Mouse (Mus musculus): ENCODE measurements around the gene Zfp426. TPM values are rescaled to one million over a fixed set of nuclear protein-coding genes. Genes with fewer than 3 reads are reported as not detected.
A peak's percentile ranks its signal among the peaks of the same experiment; 100 is the strongest.

Zfp426 gene
- 10 to 100 TPM; 26.8 to 27.6 TPM for total RNA-seq (2021)

DNA sequence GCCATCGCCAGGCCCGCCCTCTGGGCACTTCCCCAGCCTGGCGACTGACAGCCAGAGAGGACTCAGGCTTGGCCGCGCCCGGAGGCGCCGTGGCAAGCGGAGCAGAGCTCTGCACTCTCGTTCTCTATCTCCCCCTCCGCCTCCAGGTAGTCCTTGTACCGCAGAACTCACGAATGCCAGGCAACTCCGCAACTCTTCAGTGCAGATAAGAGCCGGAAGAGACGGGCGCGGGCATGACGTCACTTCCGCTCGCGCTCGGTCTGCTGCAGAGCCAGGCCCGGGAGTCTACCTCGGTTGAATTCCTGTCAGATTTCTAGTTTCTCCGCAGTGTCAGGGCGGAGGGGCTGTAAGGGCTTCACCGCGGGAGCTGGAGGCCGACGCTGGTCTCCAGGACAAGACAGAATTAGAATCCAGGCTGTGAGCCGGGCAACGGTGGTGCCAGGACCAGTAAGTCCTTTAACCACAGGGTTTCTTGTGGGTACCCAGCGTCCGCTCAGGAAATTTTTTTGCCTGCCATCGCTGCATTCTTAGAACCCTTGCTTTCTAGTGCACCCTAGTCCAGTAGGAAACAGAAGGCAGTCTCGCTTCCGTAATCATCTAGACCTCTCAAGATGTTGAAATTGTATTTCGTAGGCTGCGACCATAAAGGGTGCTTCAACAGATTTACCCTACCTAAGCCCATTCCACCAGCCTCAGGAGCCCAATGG lies at the start of gene Zfp426:
TSS of gene Zfp426 (minus strand) at position 220 of the 707 bp plus-strand sequence.
- DNase-seq (ENCODE audit: low spot score in 2 of 2) = peak; percentile 89 to 94
- intact Hi-C loops (cut with DNase I) = loop anchor here (1.0 to 10.0 kb wide), 3 partner anchors 28 to 152 kb away; partner anchors contain the start of genes Fbxl12, Ubl5, Zfp266 and Zfp846

DNA sequence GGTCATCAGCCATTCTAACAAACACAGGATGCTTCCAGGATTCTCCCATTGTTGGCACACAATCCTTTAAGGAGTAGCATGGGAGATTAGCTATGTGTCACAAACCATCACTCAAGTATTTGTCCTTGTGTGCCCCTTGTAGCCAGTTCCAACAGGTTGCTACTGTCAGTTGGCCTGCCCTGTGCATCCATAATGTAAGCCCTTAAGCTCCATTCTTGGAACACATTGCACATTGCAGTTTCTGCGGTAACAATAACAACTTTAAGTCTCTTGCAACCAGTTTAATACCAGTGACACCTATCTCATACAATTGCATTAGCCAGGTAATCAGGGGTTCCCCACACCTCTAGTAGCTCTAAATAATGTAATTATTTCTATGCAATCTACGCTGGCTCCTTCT lies 44.1 kb upstream of the Zfp426 start:
- intact Hi-C loops (cut with DNase I) = no loop called here
- DNase-seq (ENCODE audit: low spot score in 2 of 2) = no peak

DNA sequence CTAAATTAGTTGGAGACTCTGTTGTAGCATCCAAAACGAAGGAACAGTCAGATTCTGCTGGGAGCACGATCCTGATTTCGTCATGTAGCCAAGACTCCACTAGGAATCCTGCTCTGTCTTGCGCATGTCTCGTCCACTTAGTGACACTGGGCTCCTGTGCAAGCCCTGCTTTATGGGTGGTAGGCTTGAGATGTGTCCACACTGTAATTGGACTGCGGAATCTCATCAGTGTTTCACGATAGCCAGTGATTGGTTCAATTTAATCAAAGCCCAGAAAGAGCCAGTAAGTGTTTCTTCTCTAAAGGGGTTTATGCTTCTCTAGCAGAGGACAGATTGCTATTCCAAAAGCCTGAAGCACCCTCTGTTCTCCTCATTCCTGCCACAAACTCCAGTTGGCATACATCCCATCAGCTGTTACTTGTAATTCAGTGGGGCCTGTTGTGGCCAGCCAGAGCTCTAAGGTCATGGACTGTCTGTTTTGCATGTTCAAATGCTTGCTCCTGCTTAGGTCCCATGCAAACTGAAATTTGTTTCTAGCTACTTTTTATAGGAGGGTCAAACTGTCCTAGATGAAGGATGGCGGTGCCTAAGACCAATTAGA lies 41.9 kb upstream of the Zfp426 start:
- intact Hi-C loops (cut with DNase I) = no loop called here

DNA sequence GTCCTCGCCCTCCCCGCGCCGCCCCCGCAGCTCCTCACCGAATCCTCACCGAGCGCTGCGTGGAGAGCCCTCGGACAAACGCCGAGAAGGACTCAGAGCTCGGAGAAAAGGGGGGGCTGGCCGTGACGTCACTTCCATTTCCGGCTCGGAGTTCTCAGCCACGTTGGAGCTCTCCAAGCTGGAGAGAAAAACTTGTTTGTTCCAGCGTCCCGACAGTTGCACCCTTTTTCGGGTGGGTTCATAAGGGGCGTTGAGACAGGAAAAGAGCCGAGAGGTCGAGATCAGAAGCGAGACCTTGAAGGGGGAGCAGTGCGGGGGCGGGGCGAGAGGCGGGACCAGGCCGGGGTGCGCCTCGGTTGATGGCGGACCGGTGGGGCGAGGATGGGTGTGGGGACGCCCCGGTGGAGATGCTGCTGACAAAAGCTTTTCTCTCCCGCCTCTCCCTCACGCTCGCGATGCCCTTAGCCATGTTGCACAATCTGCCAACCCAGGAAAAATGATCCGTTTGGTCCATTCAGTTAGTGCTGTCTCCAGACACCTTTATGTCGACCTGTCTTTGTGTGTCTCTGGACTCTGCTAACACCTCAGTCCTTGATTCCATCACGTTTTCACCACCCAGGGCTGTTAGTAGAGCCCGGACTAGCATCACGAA lies 28.9 kb upstream of the Zfp426 start, which contains the start of gene Zfp266:
TSS of gene Zfp266 (minus strand) at position 112 of the 652 bp plus-strand sequence.
- peak; percentile 94 to 95 for DNase-seq (ENCODE audit: low spot score in 2 of 2)
- intact Hi-C loops (cut with DNase I) = loop anchor here (2.0 kb wide), 3 partner anchors 23 to 59 kb away; partner anchors contain the start of genes Zfp426 and Zfp846

More for the DNA sequence above, 41.9 kb upstream of the Zfp426 start:
- DNase-seq (ENCODE audit: low spot score in 2 of 2) = peak in 1 of 2 experiments; percentile 46

DNA sequence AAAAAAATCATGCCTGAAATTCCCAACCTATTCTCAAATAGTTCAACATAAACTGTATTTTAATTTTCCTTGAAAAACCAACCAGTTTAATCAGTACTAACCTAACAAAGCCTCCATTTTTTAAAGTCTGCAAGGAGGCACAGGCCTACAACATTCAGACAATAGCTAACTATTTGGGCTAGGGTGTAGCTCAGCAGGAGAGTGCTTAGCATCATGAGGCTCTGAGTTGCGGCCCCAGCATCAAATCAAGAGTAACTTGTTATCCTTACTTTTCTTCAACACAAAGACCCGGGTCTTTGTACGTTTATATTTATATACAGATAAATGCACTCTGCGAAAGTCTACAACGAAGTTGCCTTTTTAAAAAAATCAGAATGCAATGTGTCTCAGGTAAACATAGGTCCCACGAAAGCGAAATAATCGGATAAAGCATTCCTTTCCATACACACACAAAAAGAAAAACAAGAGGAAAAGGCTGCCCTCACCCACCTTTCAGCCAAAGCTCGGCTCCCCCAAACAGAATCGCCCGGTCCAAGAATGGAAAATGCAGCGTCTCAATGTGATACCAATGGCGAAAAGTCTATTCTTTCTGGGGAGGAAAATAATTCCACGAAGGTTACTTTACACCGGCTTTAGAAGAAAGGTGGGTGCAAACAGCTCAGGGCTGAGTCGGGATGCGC lies 28.1 kb upstream of the Zfp426 start:
- intact Hi-C loops (cut with DNase I) = loop anchor here (2.0 kb wide), 3 partner anchors 24 to 60 kb away; partner anchors contain the start of genes Zfp426 and Zfp846
- DNase-seq (ENCODE audit: low spot score in 2 of 2) = no peak

DNA sequence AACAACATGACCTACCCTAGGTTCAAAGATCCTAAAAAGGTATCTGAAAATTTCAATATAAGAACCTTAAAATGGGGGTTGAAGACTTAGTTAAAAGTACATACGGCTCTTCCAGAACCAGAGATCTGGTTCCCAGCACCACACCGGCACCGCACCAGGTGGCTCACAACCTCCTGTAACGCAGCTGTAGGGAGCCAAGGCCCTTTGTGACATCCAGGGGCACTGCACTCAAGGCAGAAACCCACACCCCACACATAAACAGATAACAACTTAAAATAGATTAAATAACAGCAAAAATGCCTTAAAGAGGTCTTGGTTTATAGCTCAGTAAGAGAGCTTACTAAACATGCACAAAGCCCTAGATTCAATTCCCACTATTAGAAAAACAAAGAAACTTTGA lies 27.4 kb upstream of the Zfp426 start:
- DNase-seq (ENCODE audit: low spot score in 2 of 2) = no peak
- intact Hi-C loops (cut with DNase I) = loop anchor here (2.0 kb wide), 3 partner anchors 25 to 61 kb away; partner anchors contain the start of genes Zfp426 and Zfp846

DNA sequence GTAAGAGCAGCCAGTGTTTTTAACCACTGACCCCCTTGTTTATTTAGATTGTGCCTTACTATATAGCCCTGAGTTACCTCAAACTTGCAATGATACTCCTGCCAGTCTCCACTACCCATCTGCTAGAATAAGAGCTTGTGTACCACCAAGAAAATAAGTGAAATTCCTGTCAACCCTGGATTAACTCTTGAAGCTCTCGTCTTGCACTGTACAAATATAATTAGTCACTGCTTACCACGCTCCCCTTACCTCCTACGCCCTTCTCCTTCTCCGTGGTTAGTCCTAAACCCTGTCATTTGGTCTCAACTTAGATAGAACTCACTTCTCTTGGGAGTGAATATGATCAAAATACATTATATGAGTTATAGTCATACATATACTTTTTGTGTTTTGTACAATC lies 26.2 kb upstream of the Zfp426 start:
- intact Hi-C loops (cut with DNase I) = no loop called here

DNA sequence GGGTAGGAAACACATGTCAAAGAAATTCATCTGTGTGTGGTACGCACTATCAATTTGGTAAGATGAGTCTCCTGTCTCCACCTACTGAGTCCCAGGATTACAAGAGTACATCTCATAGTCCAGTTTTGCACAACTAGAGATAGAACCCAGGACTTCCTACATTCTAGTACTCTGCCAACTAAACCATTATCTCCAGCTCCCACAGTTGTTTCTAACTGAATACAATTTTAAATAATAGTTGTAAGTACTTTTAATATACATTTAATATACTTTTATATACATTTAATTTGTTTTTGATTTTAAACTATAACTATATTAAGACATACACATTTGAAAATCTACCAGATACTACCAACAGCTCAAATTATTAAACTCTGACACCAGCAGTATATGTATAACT lies 25.2 kb upstream of the Zfp426 start:
- intact Hi-C loops (cut with DNase I) = no loop called here

More for the DNA sequence above, 26.2 kb upstream of the Zfp426 start:
- no peak for DNase-seq (ENCODE audit: low spot score in 2 of 2)

DNA sequence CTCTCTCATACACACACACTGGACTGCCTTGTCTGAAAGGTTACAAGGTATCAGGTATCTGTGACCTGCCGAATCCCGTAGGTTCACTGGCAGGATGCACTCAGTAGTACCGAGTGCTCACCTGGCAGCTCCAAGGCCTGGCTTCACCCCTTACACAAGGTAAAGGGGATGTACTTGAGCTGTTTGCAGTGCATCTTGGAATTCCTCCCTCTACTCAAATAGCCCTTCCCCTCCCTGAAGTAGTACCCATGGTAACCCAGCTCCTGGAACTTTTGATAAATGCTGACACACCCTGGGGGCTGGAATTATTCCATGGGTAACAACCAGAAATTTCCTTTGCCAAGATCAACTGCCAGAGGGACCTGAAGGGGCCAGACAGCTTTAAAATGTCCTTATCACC lies 21.5 kb upstream of the Zfp426 start:
- intact Hi-C loops (cut with DNase I) = no loop called here
- DNase-seq (ENCODE audit: low spot score in 2 of 2) = no peak

More for the DNA sequence above, 25.2 kb upstream of the Zfp426 start:
- DNase-seq (ENCODE audit: low spot score in 2 of 2) = no peak

DNA sequence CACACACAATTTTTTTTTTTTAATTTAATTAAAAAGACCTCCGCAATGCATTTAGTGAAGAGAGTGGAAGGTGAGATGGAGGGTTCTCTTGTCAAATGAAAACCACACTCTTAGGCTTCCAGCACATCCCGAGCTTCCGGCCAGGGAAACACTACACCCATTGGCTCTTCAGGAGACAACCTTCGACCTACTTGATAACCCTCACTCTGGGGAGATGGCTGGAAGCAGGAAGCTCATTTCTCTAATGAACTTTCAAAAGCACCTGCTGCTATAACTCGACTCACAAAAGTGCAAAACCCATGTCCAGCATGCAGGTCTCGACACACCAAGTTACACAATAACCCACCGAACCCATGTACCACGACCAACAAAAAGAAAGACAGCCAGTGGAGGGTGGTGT lies 20.2 kb upstream of the Zfp426 start:
- intact Hi-C loops (cut with DNase I) = no loop called here
- DNase-seq (ENCODE audit: low spot score in 2 of 2) = no peak

DNA sequence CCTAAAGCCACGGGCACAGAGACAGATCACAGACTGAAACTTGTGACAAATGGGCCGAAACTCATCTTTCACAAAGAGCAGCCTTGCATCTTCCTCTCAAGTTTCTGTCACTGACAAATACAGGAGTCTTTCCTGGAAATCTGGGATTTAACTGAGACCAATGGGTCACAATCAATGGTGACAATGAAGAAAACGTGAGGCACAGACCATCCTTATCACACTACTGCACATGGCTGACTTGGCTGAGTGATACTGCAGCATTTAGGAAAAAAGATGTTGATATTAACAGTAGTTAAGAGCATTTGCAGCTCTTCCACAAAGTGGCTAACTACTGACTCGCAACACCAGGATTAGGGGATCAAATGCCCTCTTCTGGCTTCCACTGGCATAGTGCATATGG lies 19.1 kb upstream of the Zfp426 start:
- no peak for DNase-seq (ENCODE audit: low spot score in 2 of 2)
- intact Hi-C loops (cut with DNase I) = no loop called here

DNA sequence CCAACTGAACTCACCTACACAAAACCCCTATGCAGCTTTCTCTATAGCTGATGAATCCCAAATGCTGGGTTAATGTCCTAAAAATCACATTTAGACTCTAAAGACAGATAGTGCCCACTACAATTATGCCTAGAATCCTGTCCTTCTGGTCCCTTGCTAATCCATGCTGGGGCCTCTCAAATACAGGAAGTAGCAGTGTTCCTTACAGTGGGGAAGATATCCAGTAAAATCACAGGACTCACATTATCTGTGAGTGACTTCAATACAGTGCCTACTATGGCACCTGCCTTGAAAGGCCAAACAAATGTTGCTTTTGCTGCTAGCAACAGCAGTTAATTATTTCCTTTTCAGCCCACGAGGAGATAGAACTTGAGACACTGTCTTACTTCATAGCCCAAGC lies 17.8 kb upstream of the Zfp426 start:
- DNase-seq (ENCODE audit: low spot score in 2 of 2) = no peak
- intact Hi-C loops (cut with DNase I) = no loop called here

DNA sequence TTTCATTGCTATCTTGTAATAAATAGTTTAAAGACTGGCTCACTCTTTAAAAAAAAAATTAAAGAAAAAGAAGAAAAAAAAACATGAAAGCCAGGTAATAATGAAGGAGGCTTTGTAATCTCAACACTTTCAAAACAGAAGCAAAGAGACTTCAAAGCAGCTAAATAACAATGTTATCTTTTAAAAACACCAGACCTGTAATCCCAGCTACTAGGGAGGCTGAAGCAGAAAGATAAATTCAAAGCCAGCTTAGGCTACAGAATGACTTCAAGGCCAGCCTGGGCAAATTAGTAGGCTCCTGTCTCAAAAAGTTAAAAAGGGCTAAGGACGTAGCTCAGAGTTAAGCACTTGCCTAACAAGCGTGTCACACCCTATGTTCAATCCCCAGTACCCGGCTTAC lies 17.1 kb upstream of the Zfp426 start:
- intact Hi-C loops (cut with DNase I) = no loop called here
- no peak for DNase-seq (ENCODE audit: low spot score in 2 of 2)

DNA sequence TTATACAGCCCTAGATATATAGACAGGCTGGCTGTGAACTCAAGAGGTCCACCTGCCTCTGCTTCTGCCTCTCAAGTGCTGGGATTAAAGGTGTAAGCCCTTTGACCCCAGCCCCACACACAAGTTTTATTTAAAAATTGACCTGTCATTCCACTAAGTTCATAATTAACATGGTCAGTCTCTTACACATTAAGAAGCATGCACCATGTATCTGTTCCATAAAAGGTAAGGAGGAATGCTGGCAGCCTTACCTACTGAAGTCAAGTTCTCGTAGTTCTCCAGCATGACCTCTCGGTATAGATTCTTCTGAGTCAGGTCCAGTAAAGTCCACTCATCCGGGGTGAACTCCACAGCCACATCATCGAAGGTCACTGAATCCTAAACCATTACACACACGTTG lies 12.3 kb upstream of the Zfp426 start:
- no peak for DNase-seq (ENCODE audit: low spot score in 2 of 2)
- intact Hi-C loops (cut with DNase I) = no loop called here

DNA sequence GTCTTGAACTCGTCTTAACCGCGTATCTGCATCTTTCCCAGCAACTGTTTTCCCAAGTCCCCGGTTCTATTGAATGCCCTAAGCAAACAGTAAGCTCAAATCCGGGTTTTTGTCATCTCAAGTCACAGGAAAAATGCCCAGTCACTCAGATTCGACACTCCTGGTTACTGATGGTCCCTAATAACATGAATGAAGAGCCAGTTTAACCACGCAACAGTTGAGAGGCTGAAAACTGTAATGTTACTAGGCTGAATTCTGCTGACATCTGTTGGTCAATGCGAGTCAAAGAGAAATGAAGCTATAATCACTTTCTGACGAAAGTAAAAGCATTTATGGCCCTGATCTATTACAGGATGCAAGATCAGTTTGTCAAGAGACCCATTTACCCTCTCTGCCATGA lies 735 bp upstream of the Zfp426 start:
- DNase-seq (ENCODE audit: low spot score in 2 of 2) = peak; percentile 35 to 38
- intact Hi-C loops (cut with DNase I) = loop anchor here (2.0 to 10.0 kb wide), 2 partner anchors 28 to 152 kb away; partner anchors contain the start of genes Fbxl12, Ubl5 and Zfp266

DNA sequence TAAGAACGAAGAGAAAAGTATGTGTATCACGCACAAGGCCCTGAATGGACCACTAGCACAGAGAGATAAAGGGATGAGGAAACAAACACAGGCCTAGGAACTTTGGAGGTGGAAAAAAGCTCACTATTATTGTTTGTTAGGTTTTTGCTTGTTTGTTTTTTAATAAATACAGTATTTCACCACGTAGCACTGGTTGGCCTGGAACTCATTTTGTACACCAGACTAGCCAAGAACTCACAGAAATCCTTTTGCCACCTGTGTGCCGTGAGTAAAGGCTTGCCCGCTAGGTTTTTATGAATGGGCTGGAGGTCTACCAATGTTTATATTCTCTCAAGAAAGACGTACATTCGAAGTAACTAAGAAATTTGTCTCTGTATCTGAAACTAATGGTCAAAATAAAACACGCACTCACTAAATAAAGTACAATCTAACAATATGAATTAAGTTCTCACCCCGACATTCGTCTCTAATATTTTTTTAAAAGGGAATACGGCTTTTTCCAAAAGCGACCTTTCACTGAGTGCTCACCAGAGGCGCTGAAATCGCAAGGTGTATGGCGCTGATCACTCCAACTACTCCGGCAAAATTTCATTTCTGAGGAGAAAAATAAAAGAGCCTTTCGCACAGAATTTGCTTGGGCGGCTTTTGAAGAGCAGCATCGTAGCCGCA lies 554 bp downstream of the Zfp426 start:
- no peak for DNase-seq (ENCODE audit: low spot score in 2 of 2)
- intact Hi-C loops (cut with DNase I) = loop anchor here (1.0 to 10.0 kb wide), 3 partner anchors 29 to 153 kb away; partner anchors contain the start of genes Fbxl12, Ubl5, Zfp266 and Zfp846

DNA sequence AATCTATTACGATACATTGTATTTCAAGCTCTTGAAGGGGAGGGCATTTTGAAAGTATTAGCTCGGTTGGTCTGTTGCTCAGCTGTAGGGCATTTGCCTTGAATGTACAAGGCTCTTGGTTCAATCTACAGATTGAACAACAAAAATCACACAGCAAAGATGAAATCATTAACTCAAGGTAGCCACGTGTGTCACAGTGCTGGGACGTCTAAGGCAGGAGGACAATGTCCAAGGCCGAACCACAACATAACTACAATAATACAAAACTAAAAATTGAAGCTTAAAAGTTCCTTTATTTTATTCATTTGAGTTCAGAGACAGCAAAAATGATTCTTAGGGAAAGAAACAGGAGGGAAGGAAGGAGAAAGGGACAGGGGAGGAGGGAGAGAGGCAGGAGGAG lies 3.0 kb downstream of the Zfp426 start:
- DNase-seq (ENCODE audit: low spot score in 2 of 2) = no peak
- intact Hi-C loops (cut with DNase I) = no loop called here

DNA sequence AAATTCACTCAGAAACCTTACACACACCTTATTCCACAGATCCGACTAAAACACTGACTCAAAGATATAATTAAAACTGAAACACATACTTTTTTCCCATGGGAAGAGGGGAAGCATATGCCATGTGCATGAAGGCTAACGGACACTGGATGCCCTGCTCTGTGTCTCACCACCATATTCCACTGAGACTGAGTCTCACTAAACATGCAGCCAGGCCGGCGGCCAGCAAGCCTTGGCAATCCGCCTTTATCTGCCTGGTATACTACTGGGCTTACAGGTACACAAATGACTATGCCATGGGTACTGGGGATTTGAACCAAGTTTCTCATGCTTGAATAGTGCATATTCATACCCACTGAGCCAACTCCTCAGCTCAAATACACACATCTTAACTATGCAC lies 13.2 kb downstream of the Zfp426 start:
- intact Hi-C loops (cut with DNase I) = no loop called here
- no peak for DNase-seq (ENCODE audit: low spot score in 2 of 2)

DNA sequence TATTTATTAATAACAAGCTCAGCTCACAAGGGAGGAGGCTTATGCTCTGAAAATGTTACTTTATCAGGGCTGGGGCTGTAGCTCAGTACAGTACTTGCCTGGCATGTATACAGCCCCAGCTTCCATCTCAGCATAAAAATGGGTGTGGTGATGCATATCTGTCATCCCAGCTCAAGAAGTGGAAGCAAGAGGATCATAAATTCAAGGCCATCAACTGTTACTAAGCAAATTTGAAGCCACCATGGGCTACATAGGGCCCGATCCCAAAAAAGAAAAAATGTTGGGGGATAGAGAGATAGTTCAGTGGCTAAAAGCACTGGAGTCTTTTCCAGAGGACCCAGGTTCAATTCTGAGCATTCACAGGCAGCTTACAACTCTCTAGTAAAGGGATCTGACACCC lies 15.9 kb downstream of the Zfp426 start:
- intact Hi-C loops (cut with DNase I) = no loop called here
- DNase-seq (ENCODE audit: low spot score in 2 of 2) = no peak

All from left cerebral cortex, postnatal 25 days (tissue).